Mouse (Mus musculus): ENCODE results near the gene Ephx1. TPM values are rescaled to one million over a fixed set of nuclear protein-coding genes. Genes with fewer than 3 reads are reported as not detected.

Gene Ephx1
- polyA plus RNA-seq (2011; ENCODE audit: insufficient read depth, insufficient read length, low replicate concordance, missing spikeins): 7.2 and 13.4 TPM in 2 replicates

GRCm38 (mm10) chr1:181020756-181021487, at the start of gene Ephx1:
Gene Ephx1, minus strand, starts transcription at chr1:181020904.
- WGBS: 68% methylated on average over 5 of the region's 5 CpGs
- TF ChIP-seq CTCF (IDR thresholded peaks at IDR 0.05; ENCODE audit: control insufficient read depth, insufficient read depth, low read length): no peak
- TF ChIP-seq POLR2A (IDR thresholded peaks at IDR 0.05; ENCODE audit: borderline replicate concordance, control insufficient read depth, low read depth, low read length): no peak
- H3K27ac ChIP-seq (ENCODE audit: control insufficient read depth, insufficient read depth, low read depth, low read length, poor library complexity): no peak within 1 kb of the TSS

DNA sequence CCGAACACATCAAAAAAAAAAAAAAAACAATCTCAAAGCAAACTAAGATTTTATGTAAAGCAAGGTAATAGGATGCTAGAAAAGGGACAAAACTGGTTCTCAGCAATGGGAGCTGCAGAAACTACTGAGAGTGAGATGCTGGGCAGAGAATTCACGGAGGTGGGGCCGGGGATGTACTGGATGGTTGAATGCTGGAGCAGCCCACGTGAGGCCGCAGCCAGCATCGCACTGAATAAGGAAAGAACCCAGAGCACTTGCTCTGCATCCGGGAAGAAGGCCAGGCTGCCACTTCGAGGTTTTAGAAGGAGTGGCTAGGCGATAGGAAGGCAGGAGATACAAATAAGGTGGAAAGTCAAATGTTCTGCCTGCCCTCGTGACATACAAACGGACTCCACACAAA, 49.0 kb upstream of the Ephx1 start:
- WGBS: 65% methylated on average over 11 of the region's 11 CpGs
- Histone ChIP-seq H3K4me3 (replicated peaks; ENCODE audit: control insufficient read depth, low read depth, low read length) (no peak overlapping the region), H3K27ac (ENCODE audit: control insufficient read depth, insufficient read depth, low read depth, low read length, poor library complexity) (no peak overlapping the region), H3K4me1 (ENCODE audit: control insufficient read depth, insufficient read depth, low read length) (no peaks in the 10 kb centered on the region)
- TF ChIP-seq POLR2A (IDR thresholded peaks at IDR 0.05; ENCODE audit: borderline replicate concordance, control insufficient read depth, low read depth, low read length) (no peak), CTCF (IDR thresholded peaks at IDR 0.05; ENCODE audit: control insufficient read depth, insufficient read depth, low read length) (no peak)

More at GRCm38 (mm10) chr1:181020756-181021487, at the start of gene Ephx1:
- H3K4me3 ChIP-seq (replicated peaks; ENCODE audit: control insufficient read depth, low read depth, low read length): no peak within 1 kb of the TSS
- H3K4me1 ChIP-seq (ENCODE audit: control insufficient read depth, insufficient read depth, low read length): no peaks in the 10 kb centered on the region

- TF ChIP-seq CTCF (IDR thresholded peaks at IDR 0.05; ENCODE audit: control insufficient read depth, insufficient read depth, low read length): no peak
- no peak for TF ChIP-seq POLR2A (IDR thresholded peaks at IDR 0.05; ENCODE audit: borderline replicate concordance, control insufficient read depth, low read depth, low read length)
- no peak overlapping the region for H3K4me3 ChIP-seq (replicated peaks; ENCODE audit: control insufficient read depth, low read depth, low read length)
- 62% methylated on average over 1 of the region's 1 CpGs for WGBS
- no peak overlapping the region for H3K27ac ChIP-seq (ENCODE audit: control insufficient read depth, insufficient read depth, low read depth, low read length, poor library complexity)
- no peaks in the 10 kb centered on the region for H3K4me1 ChIP-seq (ENCODE audit: control insufficient read depth, insufficient read depth, low read length)
Observed at GRCm38 (mm10) chr1:181068344-181068743, 47.6 kb upstream of the Ephx1 start.

DNA sequence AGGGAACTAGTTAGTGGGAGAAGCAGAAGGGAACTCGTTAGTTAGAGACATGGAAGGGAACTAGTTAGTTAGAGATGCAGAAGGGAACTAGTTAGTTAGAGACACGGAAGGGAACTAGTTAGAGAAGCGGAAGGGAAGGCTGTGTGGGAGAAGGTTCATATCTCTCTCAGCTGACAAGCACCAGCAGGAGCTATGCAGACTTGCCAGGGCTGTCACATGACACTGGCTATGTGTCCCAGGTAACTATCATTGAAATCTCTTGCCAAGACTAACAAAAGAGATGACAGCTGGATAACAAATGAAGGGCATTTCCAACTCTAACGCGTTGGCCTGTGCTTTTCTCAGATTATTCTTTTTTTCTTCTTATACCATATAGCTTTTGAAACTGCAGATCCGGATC, 43.9 kb upstream of the Ephx1 start:
- no peaks in the 10 kb centered on the region for H3K4me1 ChIP-seq (ENCODE audit: control insufficient read depth, insufficient read depth, low read length)
- WGBS: 68% methylated on average over 6 of the region's 6 CpGs

DNA sequence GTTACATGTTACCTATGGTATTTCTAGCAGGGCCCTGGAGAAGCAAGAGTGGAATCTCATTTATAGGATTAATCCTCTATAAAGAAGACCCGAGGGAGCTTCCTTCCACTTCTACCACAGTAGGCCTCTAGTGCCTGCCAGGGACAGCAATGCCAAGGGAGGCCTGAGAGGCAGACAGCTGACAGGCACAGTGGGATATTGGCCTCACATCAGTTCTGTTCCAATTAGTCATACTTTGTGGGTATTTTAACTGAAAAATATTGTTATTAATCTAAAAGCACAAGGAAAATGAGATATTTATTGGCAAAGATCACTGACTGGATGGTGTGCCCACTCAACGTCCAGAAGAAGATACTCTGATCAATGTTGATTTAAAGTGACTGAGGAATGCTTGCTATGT, 43.3 kb upstream of the Ephx1 start:
- WGBS: 74% methylated on average over 2 of the region's 2 CpGs
- TF ChIP-seq CTCF (IDR thresholded peaks at IDR 0.05; ENCODE audit: control insufficient read depth, insufficient read depth, low read length): no peak
- TF ChIP-seq POLR2A (IDR thresholded peaks at IDR 0.05; ENCODE audit: borderline replicate concordance, control insufficient read depth, low read depth, low read length): no peak

More for the DNA sequence above, 43.9 kb upstream of the Ephx1 start:
- Histone ChIP-seq H3K4me3 (replicated peaks; ENCODE audit: control insufficient read depth, low read depth, low read length) (no peak overlapping the region), H3K27ac (ENCODE audit: control insufficient read depth, insufficient read depth, low read depth, low read length, poor library complexity) (no peak overlapping the region)
- TF ChIP-seq POLR2A (IDR thresholded peaks at IDR 0.05; ENCODE audit: borderline replicate concordance, control insufficient read depth, low read depth, low read length): no peak
- no peak for TF ChIP-seq CTCF (IDR thresholded peaks at IDR 0.05; ENCODE audit: control insufficient read depth, insufficient read depth, low read length)

GRCm38 (mm10) chr1:181061784-181062485, 41.2 kb upstream of the Ephx1 start:
- no peak for TF ChIP-seq CTCF (IDR thresholded peaks at IDR 0.05; ENCODE audit: control insufficient read depth, insufficient read depth, low read length)
- no peak for TF ChIP-seq POLR2A (IDR thresholded peaks at IDR 0.05; ENCODE audit: borderline replicate concordance, control insufficient read depth, low read depth, low read length)

More for the DNA sequence above, 43.3 kb upstream of the Ephx1 start:
- Histone ChIP-seq H3K4me3 (replicated peaks; ENCODE audit: control insufficient read depth, low read depth, low read length) (no peak overlapping the region), H3K27ac (ENCODE audit: control insufficient read depth, insufficient read depth, low read depth, low read length, poor library complexity) (no peak overlapping the region), H3K4me1 (ENCODE audit: control insufficient read depth, insufficient read depth, low read length) (no peaks in the 10 kb centered on the region)

GRCm38 (mm10) chr1:181052898-181053297, 32.2 kb upstream of the Ephx1 start:
- Histone ChIP-seq H3K27ac (ENCODE audit: control insufficient read depth, insufficient read depth, low read depth, low read length, poor library complexity) (no peak overlapping the region), H3K4me3 (replicated peaks; ENCODE audit: control insufficient read depth, low read depth, low read length) (no peak overlapping the region), H3K4me1 (ENCODE audit: control insufficient read depth, insufficient read depth, low read length) (no peaks in the 10 kb centered on the region)
- TF ChIP-seq CTCF (IDR thresholded peaks at IDR 0.05; ENCODE audit: control insufficient read depth, insufficient read depth, low read length) (no peak), POLR2A (IDR thresholded peaks at IDR 0.05; ENCODE audit: borderline replicate concordance, control insufficient read depth, low read depth, low read length) (no peak)
- 56% methylated on average over 4 of the region's 4 CpGs for WGBS

More at GRCm38 (mm10) chr1:181061784-181062485, 41.2 kb upstream of the Ephx1 start:
- WGBS: 66% methylated on average over 3 of the region's 3 CpGs
- H3K4me3 ChIP-seq (replicated peaks; ENCODE audit: control insufficient read depth, low read depth, low read length): no peak overlapping the region
- H3K27ac ChIP-seq (ENCODE audit: control insufficient read depth, insufficient read depth, low read depth, low read length, poor library complexity): no peak overlapping the region
- H3K4me1 ChIP-seq (ENCODE audit: control insufficient read depth, insufficient read depth, low read length): no peaks in the 10 kb centered on the region

DNA sequence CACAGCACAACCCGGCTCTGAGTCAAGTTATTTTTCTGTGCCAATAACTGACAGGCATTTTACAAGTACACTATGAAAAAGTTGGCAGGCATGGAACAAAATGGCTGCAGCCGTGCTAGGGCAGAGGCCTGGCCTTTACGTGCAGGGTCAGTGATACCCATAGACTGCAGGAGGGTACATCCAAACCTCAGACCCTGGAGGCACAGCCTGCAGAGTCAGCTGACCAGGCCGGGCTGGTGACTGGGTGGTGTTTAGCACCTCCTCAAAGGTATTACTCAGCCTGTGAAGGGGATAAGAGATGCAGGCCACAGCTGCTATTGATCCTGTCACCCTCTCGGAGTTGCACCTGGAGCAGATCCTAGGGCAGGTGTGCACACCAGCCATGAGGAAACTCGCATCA, 30.2 kb upstream of the Ephx1 start, which contains the start of gene 9130409I23Rik:
Gene 9130409I23Rik, plus strand, starts transcription at position 301 of the 400 bp plus-strand sequence.
- WGBS: 82% methylated on average over 6 of the region's 6 CpGs
- no peak within 1 kb of the TSS for H3K27ac ChIP-seq (ENCODE audit: control insufficient read depth, insufficient read depth, low read depth, low read length, poor library complexity)
- no peaks in the 10 kb centered on the region for H3K4me1 ChIP-seq (ENCODE audit: control insufficient read depth, insufficient read depth, low read length)
- TF ChIP-seq POLR2A (IDR thresholded peaks at IDR 0.05; ENCODE audit: borderline replicate concordance, control insufficient read depth, low read depth, low read length) (no peak), CTCF (IDR thresholded peaks at IDR 0.05; ENCODE audit: control insufficient read depth, insufficient read depth, low read length) (no peak)
- H3K4me3 ChIP-seq (replicated peaks; ENCODE audit: control insufficient read depth, low read depth, low read length): no peak within 1 kb of the TSS

Data from bone marrow, adult 2 months (tissue).